Mouse (Mus musculus) layer of hippocampus, adult 6 months (tissue): ENCODE measurements around the gene Taf6. TPM values are rescaled to one million over a fixed set of nuclear protein-coding genes. Genes with fewer than 3 reads are reported as not detected.
A peak's percentile ranks its signal among the peaks of the same experiment; 100 is the strongest.

ENCODE experiments used
- long read RNA-seq, 2 experiments: library from polyadenylated mRNA; unstranded; transcript quantifications; one replicate each; pipeline ENCODE4 v2.0.0; 2019 to 2020
- microRNA-seq: library from miRNA; unstranded; fragments of <30 nt; microRNA quantifications from one replicate; pipeline ENCODE4 v1.2.0, GENCODE M21; 2020
- polyA plus RNA-seq: library from polyadenylated mRNA; unstranded; fragments of <200 nt; fragmentation: Nextera tagmentation; gene quantifications from 2 replicates; pipeline ENCODE4 v1.2.3, GENCODE M21; 2021

Gene Taf6
- polyA plus RNA-seq = 48.3 and 55.9 TPM in 2 replicates
- long read RNA-seq, experiment 1, transcript Taf6-201 (15 exons, 2,304 nt) = major isoform, 36 of 75 reads
- long read RNA-seq, experiment 1, partial matches to known transcripts = 8 of 75 reads
- long read RNA-seq, experiment 1, other reads (novel, unspliced or antisense) = 28 of 75 reads
- long read RNA-seq, experiment 2, transcript Taf6-201 (15 exons, 2,304 nt) = major isoform, 161 of 280 reads
- long read RNA-seq, experiment 2, partial matches to known transcripts = 15 of 280 reads
- long read RNA-seq, experiment 2, other reads (novel, unspliced or antisense) = 103 of 280 reads

DNA sequence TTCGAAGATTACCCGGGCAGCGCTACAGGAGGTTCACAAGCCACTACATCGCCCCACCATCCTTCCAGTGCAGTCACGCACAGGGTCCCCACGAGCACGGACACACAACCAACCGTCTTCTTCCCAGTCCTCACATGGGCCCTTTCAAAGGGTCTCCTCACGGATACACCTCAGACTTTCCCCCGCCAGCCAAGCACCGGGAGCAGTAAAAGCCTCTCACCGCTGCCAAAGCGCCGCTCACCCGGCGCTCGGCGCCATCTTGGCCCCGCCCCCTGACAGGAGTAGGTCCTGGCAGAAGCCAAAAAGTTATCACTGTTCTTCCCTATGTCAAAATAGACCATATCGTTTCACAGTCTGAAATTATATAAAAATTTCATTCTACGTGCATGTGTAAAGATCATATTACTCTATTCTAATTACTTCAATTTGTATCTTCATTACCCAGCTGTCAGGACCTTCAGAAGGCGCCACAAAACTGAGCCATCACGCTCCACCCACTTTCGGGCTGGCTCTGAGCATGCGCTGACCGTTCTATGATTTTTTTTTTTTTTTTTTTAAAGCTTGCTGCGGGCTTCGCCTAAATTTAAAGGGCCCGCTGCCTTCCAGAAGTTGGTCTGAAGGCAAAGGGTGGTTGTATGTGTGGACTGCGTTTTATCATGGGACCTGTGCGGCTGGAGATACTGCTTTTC is at the start of gene Taf6, which contains the start of gene Cnpy4:
Gene Taf6, minus strand, starts transcription at position 502 of the 689 bp plus-strand sequence.
Gene Cnpy4, plus strand, starts transcription at position 536 of the 689 bp plus-strand sequence.

DNA sequence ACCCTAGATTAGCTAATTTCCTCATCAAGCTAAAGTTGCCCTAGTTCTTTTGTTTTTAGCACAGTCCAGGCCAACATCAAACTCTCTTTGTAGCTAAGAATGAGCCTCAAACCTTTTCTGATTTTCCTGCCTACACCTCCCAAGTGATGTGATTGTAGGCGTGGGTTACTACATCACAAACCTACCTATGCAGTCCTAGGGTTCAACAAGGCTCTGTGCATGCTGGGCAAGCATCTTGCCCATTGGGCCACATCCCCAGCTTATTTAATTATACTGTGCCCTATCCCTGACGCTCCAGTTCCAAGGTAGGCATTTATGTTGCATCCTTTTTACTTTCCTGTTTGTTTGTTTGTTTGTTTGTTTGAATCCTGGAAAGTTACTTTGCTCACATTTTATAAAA is 38.4 kb upstream of the Taf6 start, which contains the start of gene Nxpe5:
Gene Nxpe5, plus strand, starts transcription at position 199 of the 400 bp plus-strand sequence.

GRCm38 (mm10) chr5:138193771-138194727 is 6.8 kb upstream of the Taf6 start, which contains the start of gene Mblac1:
Gene Mblac1, plus strand, starts transcription at chr5:138194314.

DNA sequence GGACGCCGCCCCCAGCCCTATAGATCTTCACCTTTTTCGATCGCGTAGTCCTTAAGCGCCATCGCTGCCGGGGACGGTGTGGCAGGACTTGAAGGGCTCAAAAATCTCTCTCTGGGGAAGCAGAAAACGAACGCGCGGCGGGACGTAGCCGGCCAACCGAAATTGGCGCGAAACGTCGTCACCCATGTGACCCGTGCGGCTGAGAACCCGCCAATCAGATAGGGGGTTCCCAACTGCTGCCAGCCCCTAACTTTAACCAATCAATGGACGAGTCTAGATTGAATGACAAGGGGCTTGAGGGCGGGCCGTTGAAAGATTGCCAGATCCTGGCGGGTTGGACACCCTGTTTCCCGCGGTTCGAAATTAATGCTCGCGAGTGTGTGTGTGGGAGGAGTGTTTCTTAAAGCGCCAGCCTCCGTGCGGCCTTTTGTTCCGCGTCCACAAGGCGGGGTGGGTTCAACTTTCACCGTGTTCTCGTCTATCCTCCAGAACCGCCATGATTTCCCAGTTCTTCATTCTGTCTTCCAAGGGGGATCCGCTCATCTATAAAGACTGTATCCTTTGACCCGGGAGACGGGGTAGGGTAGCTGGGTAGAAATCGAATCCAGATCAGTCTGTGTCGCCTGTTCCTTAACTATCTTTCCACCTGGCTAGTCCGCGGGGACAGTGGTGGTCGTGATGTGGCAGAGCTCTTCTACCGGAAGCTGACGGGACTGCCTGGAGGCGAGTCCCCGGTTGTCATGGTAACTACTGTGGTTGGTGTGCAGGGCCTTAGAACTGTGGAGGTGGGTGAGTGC is 15.4 kb downstream of the Taf6 start, which contains the start of the genes Ap4m1 and Mcm7:
Gene Ap4m1, plus strand, starts transcription at position 308 of the 797 bp plus-strand sequence.
Gene Mcm7, minus strand, starts transcription at position 728 of the 797 bp plus-strand sequence.

GRCm38 (mm10) chr5:138160842-138161665 is 26.2 kb downstream of the Taf6 start, which contains the start of gene Cops6:
Gene Cops6, plus strand, starts transcription at chr5:138161071.

DNA sequence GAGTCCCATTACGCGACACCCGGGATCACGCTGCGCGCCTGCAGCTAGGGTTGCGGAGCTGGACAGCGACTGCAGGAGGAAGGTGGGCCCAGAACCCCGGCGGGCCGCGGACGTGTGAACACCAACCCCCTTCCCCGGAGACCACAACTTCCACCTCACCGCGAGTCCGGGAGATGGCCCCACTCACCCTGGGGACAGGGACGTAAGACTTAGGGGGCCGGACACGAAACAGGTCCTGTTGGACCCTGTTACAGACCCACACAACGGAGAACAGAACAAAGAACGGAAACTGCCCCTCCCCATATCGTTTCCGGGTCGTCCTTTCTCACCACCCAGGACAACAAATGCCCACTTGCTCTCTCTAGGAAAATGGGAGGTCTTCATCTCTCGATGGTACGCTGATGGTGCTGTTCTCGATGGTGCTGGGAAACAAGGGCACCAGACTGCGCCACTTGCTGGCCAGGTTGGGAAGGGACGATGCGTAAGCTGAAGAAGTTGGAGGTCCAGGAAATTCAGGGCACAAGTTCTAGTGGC is 31.7 kb downstream of the Taf6 start, which contains the start of gene Zfp113:
Gene Zfp113, minus strand, starts transcription at position 302 of the 534 bp plus-strand sequence.

Small RNA genes within 50 kb of the gene (microRNA-seq; reads per million reads assigned to microRNA genes)
- gene Mir106b = 269 reads per million, percentile 68 among the genes with 10 or more reads in this experiment
- 119 reads per million, percentile 60 among the genes with 10 or more reads in this experiment for gene Mir25
- 1,399 reads per million, percentile 84 among the genes with 10 or more reads in this experiment for gene Mir93

Other genes with a start within 250 kb of the Taf6 start
- gene Gjc3, start 224.4 kb downstream of the Taf6 start, polyA plus RNA-seq = 13.0 and 14.2 TPM in 2 replicates
- gene Azgp1, start 205.9 kb downstream of the Taf6 start, polyA plus RNA-seq = not detected in 2 replicates
- not detected in 2 replicates for gene Smok3a, start 166.2 kb downstream of the Taf6 start, polyA plus RNA-seq
- not detected in 2 replicates for gene Smok3b, start 166.0 kb downstream of the Taf6 start, polyA plus RNA-seq
- gene Smok3c, start 134.3 kb downstream of the Taf6 start, polyA plus RNA-seq = not detected in 2 replicates
- 8.0 and 10.7 TPM in 2 replicates for gene Zkscan1, start 102.4 kb downstream of the Taf6 start, polyA plus RNA-seq
- 14.1 and 14.6 TPM in 2 replicates for gene Zscan21, start 70.5 kb downstream of the Taf6 start, polyA plus RNA-seq
- gene Zfp113, start 31.7 kb downstream of the Taf6 start, polyA plus RNA-seq = 4.0 and 6.4 TPM in 2 replicates
- 330 and 333 TPM in 2 replicates for gene Cops6, start 26.4 kb downstream of the Taf6 start, polyA plus RNA-seq
- 3.9 and 4.3 TPM in 2 replicates for gene Ap4m1, start 15.4 kb downstream of the Taf6 start, polyA plus RNA-seq
- gene Mcm7, start 15.0 kb downstream of the Taf6 start, polyA plus RNA-seq = 8.4 and 9.6 TPM in 2 replicates
- gene Cnpy4, start within 50 bp of the Taf6 start, polyA plus RNA-seq = 12.6 and 20.8 TPM in 2 replicates
- 5.3 and 7.4 TPM in 2 replicates for gene Mblac1, start 6.9 kb upstream of the Taf6 start, polyA plus RNA-seq
- not detected in 2 replicates for gene Nxpe5, start 38.4 kb upstream of the Taf6 start, polyA plus RNA-seq
- 106 and 108 TPM in 2 replicates for gene Lamtor4, start 68.0 kb upstream of the Taf6 start, polyA plus RNA-seq
- 4.3 and 4.5 TPM in 2 replicates for gene BC037034, start 76.6 kb upstream of the Taf6 start, polyA plus RNA-seq
- 3.9 and 4.6 TPM in 2 replicates for gene Gal3st4, start 85.4 kb upstream of the Taf6 start, polyA plus RNA-seq
- gene Gm43720, start 92.5 kb upstream of the Taf6 start, polyA plus RNA-seq = 0.03 TPM in 1 of 2 replicates, not detected in the other
- 0.10 and 0.13 TPM in 2 replicates for gene Gpc2, start 92.6 kb upstream of the Taf6 start, polyA plus RNA-seq
- gene Stag3, start 92.8 kb upstream of the Taf6 start, polyA plus RNA-seq = 0.10 TPM in 1 of 2 replicates, not detected in the other
- gene Pvrig, start 154.5 kb upstream of the Taf6 start, polyA plus RNA-seq = 0.18 and 0.26 TPM in 2 replicates